Comparison of ENCODE assay signal across 9 mouse cellular contexts in the genomic region with DNA sequence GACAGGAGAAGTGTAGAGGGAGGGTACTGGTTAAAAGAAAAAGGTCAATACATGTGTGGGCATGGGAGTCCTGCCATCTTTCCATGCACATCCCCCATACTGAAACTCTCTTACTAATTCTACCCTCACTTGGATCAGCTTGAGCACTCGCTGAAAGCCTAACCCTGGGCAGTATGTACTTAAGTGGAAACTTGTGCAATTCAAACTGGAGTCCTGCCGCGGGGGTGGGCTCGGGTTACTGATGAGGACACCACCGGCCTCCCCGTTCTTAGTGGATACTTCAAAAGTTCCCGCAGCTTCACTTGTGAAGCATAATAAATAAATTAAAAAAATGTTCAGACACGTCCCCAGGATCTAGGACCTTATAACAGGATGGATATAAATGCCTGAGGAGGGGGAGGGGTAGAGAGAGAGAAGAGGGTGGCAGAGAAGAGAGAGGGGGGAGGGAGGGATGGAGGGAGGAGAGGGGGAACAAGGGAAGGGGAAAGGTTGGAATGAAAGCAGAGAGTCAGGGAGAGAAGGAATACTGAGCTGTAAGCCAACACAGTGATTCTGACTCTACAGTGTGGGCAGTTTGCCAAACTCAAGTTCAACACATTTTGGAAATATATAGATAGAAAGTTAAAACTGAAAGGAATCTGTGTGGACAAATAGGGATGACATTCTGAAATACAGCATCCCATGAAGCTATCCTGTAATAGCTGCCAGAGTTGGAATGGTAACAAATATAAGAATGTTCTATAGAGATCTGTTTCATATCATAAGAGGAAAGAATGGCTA.
DNase-seq lines count a peak whose midpoint lies in the region; ATAC-seq and TF ChIP-seq lines count a peak whose summit lies in the region.
"Had no signal": no experiment of that assay in that cellular context is flagged by ENCODE, and none has a peak within 500 bp of the region (broad histone marks: within the 10 kb centered on the region; RNA-seq: fewer than 3 reads in every experiment).

No protein-coding gene starts in this region.

- H3K27me3 ChIP-seq in heart, embryonic 16.5 days (ENCODE audit: control insufficient read depth, insufficient read depth, low read length) = no peaks in the 10 kb centered on the region

- no peaks in the 10 kb centered on the region; the same call in 1 of the 2 replicates for H3K36me3 ChIP-seq in heart, embryonic 16.5 days (ENCODE audit: control insufficient read depth, insufficient read depth)

- DNase-seq in heart, postnatal 36 days = no peak
- DNase-seq in brain, adult 2 months (ENCODE audit: low read depth, low spot score) = peak; percentile 53
- peak; percentile 75 for DNase-seq in gastrocnemius, adult 18-20 months (ENCODE audit: low spot score)
- DNase-seq in lung, adult 2 months = peak; percentile 59
- no peak for DNase-seq in urinary bladder, postnatal 25 days (ENCODE audit: low spot score)
- no peak for DNase-seq in layer of hippocampus, postnatal 10 days (ENCODE audit: low spot score in 2 of 2)
- no peak for DNase-seq in c-Kit-positive CD71-positive TER-119-positive erythroid progenitor cells, embryonic 14.5 days (ENCODE audit: low spot score)
- DNase-seq: heart, adult 2 months had no signal

- H3K4me3 ChIP-seq in heart, embryonic 16.5 days (ENCODE audit: low read length) = no peak overlapping the region
- H3K4me3 ChIP-seq in lung, adult 2 months (replicated peaks; ENCODE audit: extremely low read depth, low read depth, low read length) = no peak overlapping the region
- H3K4me3 ChIP-seq: heart, adult 2 months had no signal

- no peak for ATAC-seq in heart, embryonic 16.5 days (replicated peaks; ENCODE audit: extremely low read depth, insufficient read depth, low FRiP score)

- H3K9ac ChIP-seq in heart, embryonic 16.5 days (ENCODE audit: low read length) = no peak overlapping the region

- peaks cover 14% of the 10 kb centered on the region for H3K4me1 ChIP-seq in heart, embryonic 16.5 days (ENCODE audit: control insufficient read depth, insufficient read depth, low read length)
- peaks cover 6% of the 10 kb centered on the region for H3K4me1 ChIP-seq in lung, adult 2 months (ENCODE audit: control insufficient read depth, insufficient read depth, low read length)

- intact Hi-C loops in heart, postnatal 36 days (cut with DNase I) = no loop called here

- no peak for TF ChIP-seq POLR2A in lung, adult 2 months (IDR thresholded peaks at IDR 0.05; ENCODE audit: borderline replicate concordance, extremely low read depth, low read depth, low read length)

- TF ChIP-seq CTCF in lung, adult 2 months (IDR thresholded peaks at IDR 0.05; ENCODE audit: insufficient read depth, low read length) = no peak

- peaks cover 3% of the 10 kb centered on the region; the same call in 1 of the 2 replicates for H3K9me3 ChIP-seq in heart, embryonic 16.5 days (replicated peaks; ENCODE audit: control insufficient read depth, low read length)

- peak overlapping the region; percentile 23 for H3K4me2 ChIP-seq in heart, embryonic 16.5 days (ENCODE audit: low read depth, low read length)

- 39% methylated on average over 8 of the region's 8 CpGs for WGBS in heart, embryonic 16.5 days
- 39% methylated on average over 8 of the region's 8 CpGs for whole genome bisulfite sequencing in lung, adult 2 months

- no peak overlapping the region for H3K27ac ChIP-seq in heart, embryonic 16.5 days (ENCODE audit: low read length)
- H3K27ac ChIP-seq: heart, adult 2 months had no signal

Comparison
In these comparisons a context has a peak if more than half of its experiments do, and no peak if none do; other contexts are left out.
1. DNase-seq: peak in brain, adult 2 months (single experiment), gastrocnemius, adult 18-20 months (single experiment) and lung, adult 2 months (single experiment); none in heart, postnatal 36 days (0 of 2), urinary bladder, postnatal 25 days (single experiment), layer of hippocampus, postnatal 10 days (0 of 2) and c-Kit-positive CD71-positive TER-119-positive erythroid progenitor cells, embryonic 14.5 days (single experiment).